Mouse (Mus musculus): ENCODE measurements at regions not wholly inside any gene's neighbourhood (a gene's known extent, or its start where the extent isn't known, plus 50 kb on each side); places are given as distances from the start of the nearest gene placed in this dataset.
"Not testable (repeated sequence)": the region's sequence is repeated elsewhere in the genome, so short reads cannot be mapped to it uniquely, and the experiment has no call there.

- not testable (repeated sequence) for TF ChIP-seq HCFC1 (IDR thresholded peaks at IDR 0.05; ENCODE audit: borderline replicate concordance, insufficient read depth, low read length); MAFK (IDR thresholded peaks at IDR 0.05; ENCODE audit: insufficient read depth, low read depth, low read length); CHD2 (IDR thresholded peaks at IDR 0.05; ENCODE audit: low read depth, low read length); ZNF384 (IDR thresholded peaks at IDR 0.05; ENCODE audit: low read depth, low read length); ZC3H11A (IDR thresholded peaks at IDR 0.05; ENCODE audit: borderline replicate concordance, low read depth, low read length)
Observed at GRCm38 (mm10) chr14:53044101-53044500, 548.6 kb upstream of the Olfr1507 start.

Measured in ES-E14 (cell line).